Mouse (Mus musculus): ENCODE data around the gene Rassf7. TPM values are rescaled to one million over a fixed set of nuclear protein-coding genes. Genes with fewer than 3 reads are reported as not detected.

Rassf7 gene
- polyA plus RNA-seq, 1 experiment: 54.5 TPM

DNA sequence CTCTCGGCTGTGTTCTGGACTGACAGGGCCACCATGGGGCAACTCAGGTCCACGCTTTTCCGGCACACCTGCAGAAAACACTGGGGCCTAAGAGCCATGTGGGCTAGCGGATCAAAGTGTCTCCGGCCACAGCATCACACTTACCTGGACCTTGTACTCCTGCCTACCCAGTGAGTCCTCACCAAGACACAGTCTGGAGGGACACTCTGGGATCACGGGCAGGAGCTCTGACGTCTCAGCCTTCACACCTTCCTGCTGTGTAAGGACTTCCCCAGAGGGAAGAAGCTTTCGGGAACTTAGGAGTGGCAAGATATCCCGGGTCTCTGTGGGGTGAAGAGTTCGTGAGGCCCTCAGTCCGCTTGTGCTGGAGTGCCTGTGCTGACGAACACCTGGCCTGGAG lies 5.5 kb upstream of the Rassf7 start:
- H3K4me2 ChIP-seq (ENCODE audit: low read depth): no peak overlapping the region
- no peaks in the 10 kb centered on the region for H3K79me2 ChIP-seq (ENCODE audit: control insufficient read depth, insufficient read depth)
- TF ChIP-seq TCF12 (IDR thresholded peaks at IDR 0.05; ENCODE audit: insufficient read depth, poor library complexity, severe bottlenecking) (no peak), REST (IDR thresholded peaks at IDR 0.05; ENCODE audit: insufficient read depth, insufficient read length) (no peak), MAX (IDR thresholded peaks at IDR 0.05; ENCODE audit: low read depth) (no peak), POLR2AphosphoS2 (IDR thresholded peaks at IDR 0.05; ENCODE audit: insufficient read length, low read depth) (no peak), POLR2A (IDR thresholded peaks at IDR 0.05; ENCODE audit: insufficient read length, low read depth) (no peak), CEBPB (IDR thresholded peaks at IDR 0.05; ENCODE audit: insufficient read depth, poor library complexity, severe bottlenecking) (no peak), USF1 (IDR thresholded peaks at IDR 0.05; ENCODE audit: low read depth) (no peak)
- no peaks in the 10 kb centered on the region for H3K36me3 ChIP-seq (ENCODE audit: control insufficient read depth, insufficient read depth)
- no peak overlapping the region for H3K4me3 ChIP-seq
- no peak overlapping the region for H3ac ChIP-seq (ENCODE audit: control insufficient read depth, insufficient read length)
- peaks cover 76% of the 10 kb centered on the region for H3K27me3 ChIP-seq (ENCODE audit: control insufficient read depth, insufficient read depth, insufficient read length)

DNA sequence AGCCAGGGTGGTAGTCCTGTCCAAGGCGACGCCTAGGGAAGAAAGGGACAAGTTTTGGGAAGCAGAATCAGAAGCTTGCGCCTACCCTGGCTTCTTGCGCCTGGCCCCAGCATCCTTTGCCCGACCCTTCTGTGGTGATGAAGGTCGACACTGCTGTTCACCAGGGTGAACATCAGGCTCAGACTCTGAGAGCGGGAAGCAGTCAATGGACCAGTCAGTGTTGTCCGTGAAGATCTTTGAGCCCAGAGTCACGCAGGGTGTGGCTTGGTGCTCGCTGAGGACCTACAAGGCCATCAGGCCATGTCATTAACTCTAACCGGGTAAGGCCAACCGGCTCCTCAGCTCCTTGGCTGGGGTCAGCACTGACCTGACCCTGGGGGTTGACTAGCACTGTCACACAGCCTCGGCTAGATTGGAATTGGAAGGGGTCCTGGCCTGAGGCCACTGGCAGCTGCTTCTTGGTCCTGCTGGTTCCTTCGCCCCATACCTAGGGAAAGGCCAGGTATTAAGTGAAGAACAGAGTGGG lies 5.0 kb upstream of the Rassf7 start:
- Histone ChIP-seq H3ac (ENCODE audit: control insufficient read depth, insufficient read length) (no peak overlapping the region), H3K4me2 (ENCODE audit: low read depth) (no peak overlapping the region), H3K79me2 (ENCODE audit: control insufficient read depth, insufficient read depth) (no peaks in the 10 kb centered on the region), H3K27me3 (ENCODE audit: control insufficient read depth, insufficient read depth, insufficient read length) (peaks cover 72% of the 10 kb centered on the region), H3K4me3 (no peak overlapping the region), H3K36me3 (ENCODE audit: control insufficient read depth, insufficient read depth) (no peaks in the 10 kb centered on the region)
- no peak for TF ChIP-seq MYOG (IDR thresholded peaks at IDR 0.05; ENCODE audit: control insufficient read depth in 1 of 3, insufficient read depth in 1 of 3, insufficient read length in 2 of 3, low read depth in 2 of 3)
- no peak for TF ChIP-seq TCF12 (IDR thresholded peaks at IDR 0.05; ENCODE audit: insufficient read depth, poor library complexity, severe bottlenecking)
- no peak for TF ChIP-seq USF1 (IDR thresholded peaks at IDR 0.05; ENCODE audit: low read depth)
- no peak for TF ChIP-seq POLR2A (IDR thresholded peaks at IDR 0.05; ENCODE audit: insufficient read length, low read depth)
- no peak for TF ChIP-seq SRF (IDR thresholded peaks at IDR 0.05; ENCODE audit: control insufficient read depth, insufficient read length, low read depth)
- TF ChIP-seq REST (IDR thresholded peaks at IDR 0.05; ENCODE audit: insufficient read depth, insufficient read length): no peak
- TF ChIP-seq MYOD1 (IDR thresholded peaks at IDR 0.05; ENCODE audit: control insufficient read depth in 1 of 3, insufficient read length in 2 of 3, low read depth in 2 of 3): no peak
- TF ChIP-seq POLR2AphosphoS2 (IDR thresholded peaks at IDR 0.05; ENCODE audit: insufficient read length, low read depth): no peak
- TF ChIP-seq CEBPB (IDR thresholded peaks at IDR 0.05; ENCODE audit: insufficient read depth, poor library complexity, severe bottlenecking): no peak
- no peak for TF ChIP-seq TCF3 (IDR thresholded peaks at IDR 0.05; ENCODE audit: insufficient read length, low read depth)
- no peak for TF ChIP-seq MAX (IDR thresholded peaks at IDR 0.05; ENCODE audit: low read depth)
- no peak for TF ChIP-seq E2F4 (IDR thresholded peaks at IDR 0.05; ENCODE audit: insufficient read depth)

GRCm38 (mm10) chr7:141213133-141213532 lies 2.5 kb upstream of the Rassf7 start:
- Histone ChIP-seq H3K4me2 (ENCODE audit: low read depth) (no peak overlapping the region), H3K4me3 (no peak overlapping the region), H3ac (ENCODE audit: control insufficient read depth, insufficient read length) (no peak overlapping the region), H3K27me3 (ENCODE audit: control insufficient read depth, insufficient read depth, insufficient read length) (peaks cover 55% of the 10 kb centered on the region), H3K79me2 (ENCODE audit: control insufficient read depth, insufficient read depth) (peaks cover 6% of the 10 kb centered on the region), H3K36me3 (ENCODE audit: control insufficient read depth, insufficient read depth) (no peaks in the 10 kb centered on the region)
- TF ChIP-seq MYOG (IDR thresholded peaks at IDR 0.05; ENCODE audit: control insufficient read depth in 1 of 3, insufficient read depth in 1 of 3, insufficient read length in 2 of 3, low read depth in 2 of 3): no peak
- no peak for TF ChIP-seq MAX (IDR thresholded peaks at IDR 0.05; ENCODE audit: low read depth)
- TF ChIP-seq USF1 (IDR thresholded peaks at IDR 0.05; ENCODE audit: low read depth): no peak
- TF ChIP-seq POLR2AphosphoS2 (IDR thresholded peaks at IDR 0.05; ENCODE audit: insufficient read length, low read depth): no peak
- no peak for TF ChIP-seq E2F4 (IDR thresholded peaks at IDR 0.05; ENCODE audit: insufficient read depth)
- no peak for TF ChIP-seq TCF3 (IDR thresholded peaks at IDR 0.05; ENCODE audit: insufficient read length, low read depth)
- TF ChIP-seq SRF (IDR thresholded peaks at IDR 0.05; ENCODE audit: control insufficient read depth, insufficient read length, low read depth): no peak
- no peak for TF ChIP-seq MYOD1 (IDR thresholded peaks at IDR 0.05; ENCODE audit: control insufficient read depth in 1 of 3, insufficient read length in 2 of 3, low read depth in 2 of 3)
- TF ChIP-seq TCF12 (IDR thresholded peaks at IDR 0.05; ENCODE audit: insufficient read depth, poor library complexity, severe bottlenecking): no peak
- no peak for TF ChIP-seq REST (IDR thresholded peaks at IDR 0.05; ENCODE audit: insufficient read depth, insufficient read length)
- TF ChIP-seq CEBPB (IDR thresholded peaks at IDR 0.05; ENCODE audit: insufficient read depth, poor library complexity, severe bottlenecking): no peak
- no peak for TF ChIP-seq POLR2A (IDR thresholded peaks at IDR 0.05; ENCODE audit: insufficient read length, low read depth)

- Histone ChIP-seq H3K27me3 (ENCODE audit: control insufficient read depth, insufficient read depth, insufficient read length) (peaks cover 49% of the 10 kb centered on the region), H3K4me2 (ENCODE audit: low read depth) (peak within 1 kb of the TSS; percentile 85), H3K4me3 (peak within 1 kb of the TSS; percentile 39)
Measured at GRCm38 (mm10) chr7:141213605-141214235, 1.9 kb upstream of the Rassf7 start, which contains the start of gene Lmntd2. Gene Lmntd2 (minus strand): TSS chr7:141214080.

More at GRCm38 (mm10) chr7:141213605-141214235, 1.9 kb upstream of the Rassf7 start, which contains the start of gene Lmntd2:
- H3K36me3 ChIP-seq (ENCODE audit: control insufficient read depth, insufficient read depth): no peaks in the 10 kb centered on the region
- TF ChIP-seq MAX (IDR thresholded peaks at IDR 0.05; ENCODE audit: low read depth) (no peak), MYOG (IDR thresholded peaks at IDR 0.05; ENCODE audit: control insufficient read depth in 1 of 3, insufficient read depth in 1 of 3, insufficient read length in 2 of 3, low read depth in 2 of 3) (no peak), POLR2A (IDR thresholded peaks at IDR 0.05; ENCODE audit: insufficient read length, low read depth) (no peak), CEBPB (IDR thresholded peaks at IDR 0.05; ENCODE audit: insufficient read depth, poor library complexity, severe bottlenecking) (no peak), MYOD1 (IDR thresholded peaks at IDR 0.05; ENCODE audit: control insufficient read depth in 1 of 3, insufficient read length in 2 of 3, low read depth in 2 of 3) (no peak), POLR2AphosphoS2 (IDR thresholded peaks at IDR 0.05; ENCODE audit: insufficient read length, low read depth) (no peak), TCF3 (IDR thresholded peaks at IDR 0.05; ENCODE audit: insufficient read length, low read depth) (no peak), USF1 (IDR thresholded peaks at IDR 0.05; ENCODE audit: low read depth) (no peak), E2F4 (IDR thresholded peaks at IDR 0.05; ENCODE audit: insufficient read depth) (no peak), TCF12 (IDR thresholded peaks at IDR 0.05; ENCODE audit: insufficient read depth, poor library complexity, severe bottlenecking) (no peak), SRF (IDR thresholded peaks at IDR 0.05; ENCODE audit: control insufficient read depth, insufficient read length, low read depth) (no peak), REST (IDR thresholded peaks at IDR 0.05; ENCODE audit: insufficient read depth, insufficient read length) (no peak)
- no peak within 1 kb of the TSS for H3ac ChIP-seq (ENCODE audit: control insufficient read depth, insufficient read length)
- peaks cover 6% of the 10 kb centered on the region for H3K79me2 ChIP-seq (ENCODE audit: control insufficient read depth, insufficient read depth)
